Mouse (Mus musculus) midbrain, embryonic 11.5 days (tissue): ENCODE results near the gene C1ql2. TPM values are rescaled to one million over a fixed set of nuclear protein-coding genes. Genes with fewer than 3 reads are reported as not detected.

Experiments used
- ATAC-seq: fragments of 200-750 bp; cut with Nextera tagmentation; 2 replicates; pipeline ENCODE4 v1.8.0; 2017; ENCODE audit warnings: moderate TSS enrichment, moderate library complexity; ENCODE audit not compliant: low FRiP score
- DNase-seq: peaks from one replicate; pipeline ENCODE4 v3.0.0; 2015; ENCODE audit warnings: low spot score; ENCODE audit errors: missing footprints
- H3K27ac ChIP-seq: fragments of 300-500 bp; sonication (generic); 2 replicates; pipeline ENCODE4 v1.5.1; 2014; ENCODE audit warnings: low read depth, low read length
- H3K27me3 ChIP-seq: fragments of 300-500 bp; sonication (generic); 2 replicates; pipeline ENCODE4 v1.6.1; 2014; ENCODE audit warnings: mild to moderate bottlenecking, low read length, moderate library complexity, mixed read lengths; ENCODE audit not compliant: control insufficient read depth, insufficient read depth
- H3K36me3 ChIP-seq: fragments of 300-500 bp; sonication (generic); 2 replicates; pipeline ENCODE4 v1.6.1; 2014; ENCODE audit warnings: mild to moderate bottlenecking, low read length, moderate library complexity, mixed read lengths; ENCODE audit not compliant: control insufficient read depth, insufficient read depth
- H3K4me1 ChIP-seq: fragments of 300-500 bp; sonication (generic); 2 replicates; pipeline ENCODE4 v1.6.1; 2014; ENCODE audit warnings: low read length; ENCODE audit not compliant: control insufficient read depth, insufficient read depth
- H3K4me2 ChIP-seq: fragments of 300-500 bp; sonication (generic); 2 replicates; pipeline ENCODE4 v1.6.1; 2014; ENCODE audit warnings: mild to moderate bottlenecking, moderate library complexity
- H3K4me3 ChIP-seq: fragments of 300-500 bp; sonication (generic); 2 replicates; pipeline ENCODE4 v1.5.1; 2014; ENCODE audit warnings: low read depth, low read length
- H3K9ac ChIP-seq: fragments of 300-500 bp; sonication (generic); 2 replicates; pipeline ENCODE4 v1.6.1; 2014; ENCODE audit warnings: low read length
- H3K9me3 ChIP-seq: fragments of 300-500 bp; sonication (generic); 2 replicates; pipeline ENCODE4 v1.6.1; 2016; ENCODE audit warnings: low read length; ENCODE audit not compliant: control insufficient read depth
- WGBS: fragments of 180-500 bp; shearing (Covaris S2); extraction: QIAGEN DNeasy Blood & Tissue Kit; methylation state at CpG from one replicate; pipeline ENCODE4 v1.1.7; 2014; 5-methylcytosine and 5-hydroxymethylcytosine counted together
- polyA plus RNA-seq: library from polyadenylated mRNA; unstranded; fragments of >200 nt; fragmentation: Nextera tagmentation; extraction: Ambion mirVana; gene quantifications from 2 replicates; pipeline ENCODE4 v1.2.1, GENCODE M21; 2014

C1ql2 gene
- polyA plus RNA-seq, 1 experiment from 2014 or later = 0.77 TPM

- H3K27ac ChIP-seq = no peak overlapping the region
- no peak overlapping the region for H3K4me2 ChIP-seq
- H3K4me1 ChIP-seq = no peaks in the 10 kb centered on the region
- 47% methylated on average over 6 of the region's 6 CpGs for WGBS
- no peaks in the 10 kb centered on the region for H3K27me3 ChIP-seq
- DNase-seq (peak; percentile 88), ATAC-seq (no peak)
- no peak overlapping the region for H3K4me3 ChIP-seq
- H3K9ac ChIP-seq = no peak overlapping the region
- H3K36me3 ChIP-seq = no peaks in the 10 kb centered on the region
- no peaks in the 10 kb centered on the region for H3K9me3 ChIP-seq
Observed at GRCm38 (mm10) chr1:120331841-120332240, 8.5 kb upstream of the C1ql2 start.

GRCm38 (mm10) chr1:120337970-120338369, 2.4 kb upstream of the C1ql2 start:
- no peak overlapping the region for H3K4me3 ChIP-seq
- 31% methylated on average over 7 of the region's 7 CpGs for WGBS
- peaks cover 52% of the 10 kb centered on the region for H3K27me3 ChIP-seq
- DNase-seq = peak; percentile 76
- no peak for ATAC-seq
- H3K9me3 ChIP-seq = no peaks in the 10 kb centered on the region
- no peaks in the 10 kb centered on the region for H3K36me3 ChIP-seq
- H3K4me2 ChIP-seq = no peak overlapping the region
- H3K27ac ChIP-seq = no peak overlapping the region
- no peak overlapping the region for H3K9ac ChIP-seq
- peaks cover 2% of the 10 kb centered on the region for H3K4me1 ChIP-seq

GRCm38 (mm10) chr1:120341172-120341675, 842 bp downstream of the C1ql2 start:
- peak; percentile 93 for DNase-seq
- WGBS = under 1% methylated on average over 38 of the region's 41 CpGs

GRCm38 (mm10) chr1:120341811-120342370, 1.5 kb downstream of the C1ql2 start:
- no peak overlapping the region; the same call in 1 of the 2 replicates for H3K9ac ChIP-seq
- H3K4me1 ChIP-seq = peaks cover 11% of the 10 kb centered on the region
- peak overlapping the region; percentile 25 for H3K4me3 ChIP-seq
- peaks cover 68% of the 10 kb centered on the region for H3K27me3 ChIP-seq
- 2% methylated on average over 17 of the region's 17 CpGs for WGBS
- no peaks in the 10 kb centered on the region for H3K36me3 ChIP-seq
- no peaks in the 10 kb centered on the region for H3K9me3 ChIP-seq
- H3K27ac ChIP-seq = no peak overlapping the region
- DNase-seq = peak; percentile 93
- peak overlapping the region; percentile 47 for H3K4me2 ChIP-seq
- ATAC-seq = peak; percentile 40

More at GRCm38 (mm10) chr1:120341172-120341675, 842 bp downstream of the C1ql2 start:
- Histone ChIP-seq H3K4me3 (peak overlapping the region; percentile 25), H3K9ac (no peak overlapping the region), H3K27me3 (peaks cover 68% of the 10 kb centered on the region), H3K9me3 (no peaks in the 10 kb centered on the region), H3K4me2 (peak overlapping the region; percentile 47), H3K4me1 (peaks cover 11% of the 10 kb centered on the region), H3K36me3 (no peaks in the 10 kb centered on the region), H3K27ac (no peak overlapping the region)
- ATAC-seq = peak; percentile 12; the same call in 1 of the 2 replicates

- under 1% methylated on average over 34 of the region's 34 CpGs for WGBS
- Histone ChIP-seq H3K27ac (no peak overlapping the region), H3K9ac (no peak overlapping the region; the same call in 1 of the 2 replicates), H3K4me1 (peaks cover 11% of the 10 kb centered on the region), H3K9me3 (no peaks in the 10 kb centered on the region), H3K36me3 (no peaks in the 10 kb centered on the region), H3K27me3 (peaks cover 68% of the 10 kb centered on the region), H3K4me2 (peak overlapping the region; percentile 47), H3K4me3 (peak overlapping the region; percentile 9)
- DNase-seq = peak; percentile 93
- peak; percentile 39 for ATAC-seq
Observed at GRCm38 (mm10) chr1:120342371-120342821, 2.0 kb downstream of the C1ql2 start.

DNA sequence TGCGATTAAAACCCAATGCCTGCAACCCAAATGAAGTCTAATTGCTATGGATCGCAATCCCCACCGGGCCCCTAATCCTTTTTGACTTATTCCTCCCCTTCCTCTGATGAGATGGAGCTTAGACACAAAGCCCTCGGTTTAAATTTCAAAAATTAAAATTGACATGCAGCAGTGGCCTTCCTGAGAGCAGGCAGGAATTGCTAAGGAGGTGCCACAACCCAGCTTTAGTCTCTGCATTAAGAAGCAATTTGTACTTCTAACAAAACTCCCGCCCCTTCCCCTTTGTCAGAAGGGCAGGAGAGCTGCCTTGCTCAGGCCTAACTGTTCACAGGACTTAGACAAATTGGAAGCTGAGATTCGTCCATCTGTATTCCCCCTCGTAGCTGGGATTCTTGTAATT, 4.6 kb downstream of the C1ql2 start:
- H3K9me3 ChIP-seq = no peaks in the 10 kb centered on the region
- H3K4me1 ChIP-seq = peaks cover 11% of the 10 kb centered on the region
- H3K36me3 ChIP-seq = no peaks in the 10 kb centered on the region
- H3K27ac ChIP-seq = no peak overlapping the region
- 9% methylated on average over 7 of the region's 7 CpGs for WGBS
- H3K9ac ChIP-seq = no peak overlapping the region
- no peak overlapping the region for H3K4me2 ChIP-seq
- no peak for ATAC-seq
- peaks cover 46% of the 10 kb centered on the region for H3K27me3 ChIP-seq
- peak; percentile 90 for DNase-seq
- no peak overlapping the region for H3K4me3 ChIP-seq

- WGBS = 24% methylated on average over 2 of the region's 2 CpGs
- no peaks in the 10 kb centered on the region for H3K9me3 ChIP-seq
Observed at GRCm38 (mm10) chr1:120354387-120354786, 14.0 kb downstream of the C1ql2 start.

GRCm38 (mm10) chr1:120357371-120358274, 17.2 kb downstream of the C1ql2 start:
- H3K27me3 ChIP-seq = no peaks in the 10 kb centered on the region
- peak overlapping the region; percentile 32; the same call in 1 of the 2 replicates for H3K4me2 ChIP-seq
- ATAC-seq = peak; percentile 78
- 10% methylated on average over 16 of the region's 16 CpGs for WGBS
- H3K9me3 ChIP-seq = no peaks in the 10 kb centered on the region
- H3K36me3 ChIP-seq = no peaks in the 10 kb centered on the region
- DNase-seq = peak; percentile 87
- H3K4me3 ChIP-seq = no peak overlapping the region
- H3K4me1 ChIP-seq = no peaks in the 10 kb centered on the region
- no peak overlapping the region for H3K9ac ChIP-seq
- H3K27ac ChIP-seq = no peak overlapping the region

More at GRCm38 (mm10) chr1:120354387-120354786, 14.0 kb downstream of the C1ql2 start:
- H3K27ac ChIP-seq = no peak overlapping the region
- H3K9ac ChIP-seq = no peak overlapping the region
- no peak overlapping the region for H3K4me2 ChIP-seq
- H3K36me3 ChIP-seq = no peaks in the 10 kb centered on the region
- DNase-seq (no peak), ATAC-seq (no peak)
- no peak overlapping the region for H3K4me3 ChIP-seq
- H3K27me3 ChIP-seq = no peaks in the 10 kb centered on the region
- no peaks in the 10 kb centered on the region for H3K4me1 ChIP-seq

DNA sequence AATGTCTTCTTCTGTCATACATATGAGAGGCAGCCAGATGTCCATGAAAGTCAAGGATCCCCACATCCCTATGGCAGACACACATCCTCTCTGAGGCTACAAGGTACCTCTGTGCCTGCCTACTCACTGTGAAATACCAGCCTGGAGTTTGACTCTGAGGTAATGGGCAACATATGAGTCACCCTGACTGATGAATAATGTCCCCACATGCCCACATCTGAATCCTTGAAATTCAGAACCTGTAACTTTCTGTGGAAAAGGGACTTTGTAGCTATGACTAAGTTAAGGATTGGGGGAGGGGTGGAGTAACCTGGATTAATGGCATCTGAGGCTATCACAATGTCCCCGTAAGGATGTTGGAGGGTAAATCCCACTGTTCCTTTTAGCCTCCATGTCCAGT, 23.3 kb downstream of the C1ql2 start:
- H3K4me3 ChIP-seq = no peak overlapping the region
- H3K9me3 ChIP-seq = no peaks in the 10 kb centered on the region
- H3K27ac ChIP-seq = no peak overlapping the region
- no peak overlapping the region for H3K4me2 ChIP-seq
- WGBS = 60% methylated on average over 1 of the region's 1 CpGs
- no peak for ATAC-seq
- H3K4me1 ChIP-seq = no peaks in the 10 kb centered on the region
- H3K36me3 ChIP-seq = no peaks in the 10 kb centered on the region
- H3K9ac ChIP-seq = no peak overlapping the region
- no peak for DNase-seq
- H3K27me3 ChIP-seq = no peaks in the 10 kb centered on the region
